Mouse (Mus musculus) liver, adult 2 months (tissue): ENCODE measurements around the gene Apba2.

ENCODE experiments used
- CTCF ChIP-seq: fragments of 200-500 bp; IDR thresholded peaks from 2 replicates; pipeline ENCODE4 v1.5.1; 2011; ENCODE audit warnings: low read depth, low read length, control low read depth
- POLR2A ChIP-seq: fragments of 200-500 bp; IDR thresholded peaks from 2 replicates; pipeline ENCODE4 v1.6.1; 2011; ENCODE audit warnings: low read length, control low read depth; ENCODE audit not compliant: insufficient read depth; ENCODE audit errors: extremely low read depth

- TF ChIP-seq CTCF: no peak
- no peak for TF ChIP-seq POLR2A
These were observed 130.4 kb downstream of the Apba2 start for GRCm38 (mm10) chr7:64631781-64632351.
